Mouse (Mus musculus) CH12.LX (cell line): ENCODE measurements around the gene Cxcl1. TPM values are rescaled to one million over a fixed set of nuclear protein-coding genes. Genes with fewer than 3 reads are reported as not detected.
A peak's percentile ranks its signal among the peaks of the same experiment; 100 is the strongest.

Experiments used
- DNase-seq: peaks from one replicate; pipeline ENCODE4 v3.0.0-alpha.2; 2013; ENCODE audit errors: extremely low read depth
- H3K27ac ChIP-seq: 2 replicates; pipeline ENCODE4 v1.5.1; 2012; ENCODE audit warnings: low read depth, mild to moderate bottlenecking, control low read depth, moderate library complexity; ENCODE audit not compliant: insufficient read depth
- H3K27me3 ChIP-seq: replicated peaks from 2 replicates; pipeline ENCODE3; 2012; ENCODE audit warnings: inconsistent platforms
- H3K36me3 ChIP-seq, 2 experiments: replicated peaks in 1 of 2; 2 replicates each; pipeline versions ENCODE3 to v1.6.1; 2012; ENCODE audit warnings: inconsistent platforms in 1 of 2, low read length in 1 of 2, mild to moderate bottlenecking in 1 of 2, mixed read lengths in 1 of 2, moderate library complexity in 1 of 2; ENCODE audit not compliant: control insufficient read depth in 1 of 2, insufficient read depth in 1 of 2
- H3K4me1 ChIP-seq, 2 experiments: 2 replicates each; pipeline ENCODE4 v1.6.1; 2012; ENCODE audit warnings: inconsistent platforms in 1 of 2, moderate library complexity in 1 of 2; ENCODE audit not compliant: insufficient read depth in 2 of 2, control insufficient read depth in 1 of 2
- H3K4me2 ChIP-seq: 2 replicates; pipeline ENCODE4 v1.6.1; 2012; ENCODE audit warnings: low read depth, mild to moderate bottlenecking, control low read depth; ENCODE audit not compliant: poor library complexity, insufficient read depth, severe bottlenecking
- H3K4me3 ChIP-seq, 3 experiments: fragments of 150-350 bp in 1 of 3; sonication (generic) in 1 of 3; replicated peaks in 1 of 3; 2 replicates each; pipeline versions ENCODE3 to v1.5.1; 2011 to 2012; ENCODE audit warnings: low read depth in 2 of 3, low read length in 2 of 3, mild to moderate bottlenecking in 2 of 3, moderate library complexity in 2 of 3, control low read depth in 1 of 3, improper control_type of control experiment in 1 of 3, inconsistent platforms in 1 of 3, mixed read lengths in 1 of 3; ENCODE audit not compliant: poor library complexity in 1 of 3
- H3K79me2 ChIP-seq: replicated peaks from 2 replicates; pipeline ENCODE4 v1.6.1; 2012; ENCODE audit warnings: mild to moderate bottlenecking, moderate library complexity; ENCODE audit not compliant: control insufficient read depth, poor library complexity, insufficient read depth, severe bottlenecking; ENCODE audit errors: extremely low read depth
- H3K9ac ChIP-seq: 2 replicates; pipeline ENCODE4 v1.6.1; 2012; ENCODE audit warnings: low read depth, mild to moderate bottlenecking, control low read depth, moderate library complexity; ENCODE audit not compliant: insufficient read depth
- H3K9me3 ChIP-seq: replicated peaks from 2 replicates; pipeline ENCODE3; 2012; ENCODE audit warnings: low read length, inconsistent platforms, mixed read lengths
- CHD1 ChIP-seq: IDR thresholded peaks from 2 replicates; pipeline ENCODE4 v1.6.1; 2012; ENCODE audit warnings: low read depth, low read length, improper control_type of control experiment, inconsistent platforms
- CHD2 ChIP-seq: IDR thresholded peaks from 2 replicates; pipeline ENCODE4 v1.6.1; 2011; ENCODE audit warnings: low read length, improper control_type of control experiment
- E2F4 ChIP-seq: IDR thresholded peaks from 2 replicates; pipeline ENCODE4 v1.6.1; 2011; ENCODE audit warnings: low read depth, low read length, improper control_type of control experiment; ENCODE audit not compliant: insufficient replicate concordance
- GABPA ChIP-seq: IDR thresholded peaks from 2 replicates; pipeline ENCODE4 v1.6.1; 2012; ENCODE audit warnings: low read depth, low read length, improper control_type of control experiment, inconsistent platforms; ENCODE audit not compliant: insufficient replicate concordance
- HCFC1 ChIP-seq: IDR thresholded peaks from 2 replicates; pipeline ENCODE4 v1.6.1; 2012; ENCODE audit warnings: low read depth, mild to moderate bottlenecking, inconsistent platforms, low read length, improper control_type of control experiment
- IRF4 ChIP-seq: IDR thresholded peaks from 2 replicates; pipeline ENCODE4 v1.6.1; 2014; ENCODE audit warnings: low read depth, mild to moderate bottlenecking, inconsistent platforms, low read length, improper control_type of control experiment
- MAFK ChIP-seq: IDR thresholded peaks from 2 replicates; pipeline ENCODE4 v1.6.1; 2011; ENCODE audit warnings: low read length, improper control_type of control experiment; ENCODE audit not compliant: insufficient replicate concordance
- MAX ChIP-seq: IDR thresholded peaks from 2 replicates; pipeline ENCODE4 v1.6.1; 2011; ENCODE audit warnings: low read length, improper control_type of control experiment
- MAZ ChIP-seq: IDR thresholded peaks from 2 replicates; pipeline ENCODE4 v1.6.1; 2012; ENCODE audit warnings: low read depth, mild to moderate bottlenecking, inconsistent platforms, low read length, improper control_type of control experiment, moderate library complexity
- MYC ChIP-seq: IDR thresholded peaks from 2 replicates; pipeline ENCODE4 v1.6.1; 2011; ENCODE audit warnings: low read depth, mild to moderate bottlenecking, improper control_type of control experiment, low read length
- POLR2A ChIP-seq: IDR thresholded peaks from 2 replicates; pipeline ENCODE4 v1.6.1; 2011; ENCODE audit warnings: low read depth, mild to moderate bottlenecking, improper control_type of control experiment, low read length
- RCOR1 ChIP-seq: conservative IDR thresholded peaks from 2 replicates; pipeline ENCODE4 v1.6.1; 2012; ENCODE audit warnings: low read depth, mild to moderate bottlenecking, inconsistent platforms, low read length, improper control_type of control experiment
- SIN3A ChIP-seq: IDR thresholded peaks from 2 replicates; pipeline ENCODE4 v1.6.1; 2012; ENCODE audit warnings: low read length, improper control_type of control experiment, inconsistent platforms
- UBTF ChIP-seq: IDR thresholded peaks from 2 replicates; pipeline ENCODE4 v1.6.1; 2012; ENCODE audit warnings: low read depth, mild to moderate bottlenecking, inconsistent platforms, low read length, improper control_type of control experiment, moderate library complexity
- ZC3H11A ChIP-seq: IDR thresholded peaks from 2 replicates; pipeline ENCODE4 v1.6.1; 2012; ENCODE audit warnings: low read depth, mild to moderate bottlenecking, inconsistent platforms, low read length, improper control_type of control experiment
- ZMIZ1 ChIP-seq: IDR thresholded peaks from 2 replicates; pipeline ENCODE4 v1.6.1; 2012; ENCODE audit warnings: low read depth, mild to moderate bottlenecking, inconsistent platforms, low read length, improper control_type of control experiment
- dilution Hi-C: fragments of 300-500 bp; cut with MboI; formaldehyde crosslinking; loops from 2 replicates; pipeline ENCODE4 v1.14.3; 2020; ENCODE audit warnings: low sequenced_read_pairs; ENCODE audit not compliant: extremely low pct_unique_long_range_greater_than_20kb, extremely low pct_ligation_motif_present
- in situ Hi-C: fragments of 300-500 bp; cut with MboI; formaldehyde crosslinking; loops from 3 replicates; pipeline ENCODE4 v1.14.3; 2019; ENCODE audit warnings: low sequenced_read_pairs, low pct_ligation_motif_present, low pct_unique_long_range_greater_than_20kb, mixed read lengths
- polyA plus RNA-seq: library from polyadenylated mRNA; unstranded; fragments of >175 nt; gene quantifications from 2 replicates; pipeline ENCODE4 v1.2.1, GENCODE M21; 2012; ENCODE audit warnings: low read depth; ENCODE audit not compliant: insufficient read length
- total RNA-seq, 2 experiments: library from RNA; depleted of rRNA; stranded (reverse); fragments of 300-350 nt in 1 of 2; fragments of >200 nt in 1 of 2; gene quantifications; 2 replicates each; pipeline ENCODE4 v1.2.3; 2012 to 2014

Gene Cxcl1
- total and polyA plus RNA-seq, 3 experiments = not detected

GRCm38 (mm10) chr5:90931911-90932310, 40.9 kb downstream of the Cxcl1 start:
- no peaks in the 10 kb centered on the region for H3K27me3 ChIP-seq
- H3K27ac ChIP-seq = no peak overlapping the region
- peak overlapping the region; percentile 38 to 67 (median 57) for H3K4me3 ChIP-seq
- H3K9ac ChIP-seq = peak overlapping the region; percentile 63; the same call in 1 of the 2 replicates
- H3K36me3 ChIP-seq = no peaks in the 10 kb centered on the region
- H3K9me3 ChIP-seq = no peaks in the 10 kb centered on the region
- peak overlapping the region; percentile 67 for H3K4me2 ChIP-seq
- no peaks in the 10 kb centered on the region for H3K79me2 ChIP-seq
- dilution Hi-C loops = no loop called here
- TF ChIP-seq GABPA (no peak), MAZ (no peak), MAX (no peak), E2F4 (no peak), UBTF (no peak), RCOR1 (no peak), ZMIZ1 (no peak), CHD1 (no peak), ZC3H11A (no peak), HCFC1 (no peak), MYC (no peak), MAFK (no peak), POLR2A (no peak), IRF4 (no peak)
- TF ChIP-seq, all 38 proteins: peak for 0
- peaks cover 0 to 13% of the 10 kb centered on the region in 2 experiments; a peak in 2 of 4 replicates for H3K4me1 ChIP-seq
- in situ Hi-C loops = no loop called here
- DNase-seq = no peak

GRCm38 (mm10) chr5:90936706-90937105, 45.7 kb downstream of the Cxcl1 start:
- in situ Hi-C loops = no loop called here
- Histone ChIP-seq H3K36me3 (no peaks in the 10 kb centered on the region), H3K4me2 (no peak overlapping the region), H3K4me1 (peaks cover 0 to 30% of the 10 kb centered on the region in 2 experiments; a peak in 2 of 4 replicates), H3K9ac (no peak overlapping the region), H3K27me3 (no peaks in the 10 kb centered on the region), H3K27ac (no peak overlapping the region), H3K79me2 (no peaks in the 10 kb centered on the region), H3K4me3 (no peak overlapping the region), H3K9me3 (no peaks in the 10 kb centered on the region)
- dilution Hi-C loops = no loop called here
- DNase-seq = no peak
- TF ChIP-seq CHD2 (no peak), SIN3A (no peak), RCOR1 (no peak), POLR2A (no peak), HCFC1 (no peak)

Other genes starting within 250 kb of the Cxcl1 start
- not detected in 2 replicates for gene Cxcl5, start 131.9 kb upstream of the Cxcl1 start, total RNA-seq (2012; rRNA removed)
- gene Cxcl5, start 131.9 kb upstream of the Cxcl1 start, total RNA-seq (2014; rRNA removed) = not detected in 2 replicates
- not detected in 2 replicates for gene Cxcl5, start 131.9 kb upstream of the Cxcl1 start, polyA plus RNA-seq
- gene Ppbp, start 122.7 kb upstream of the Cxcl1 start, total RNA-seq (2012; rRNA removed) = not detected in 2 replicates
- gene Ppbp, start 122.7 kb upstream of the Cxcl1 start, total RNA-seq (2014; rRNA removed) = not detected in 2 replicates
- gene Ppbp, start 122.7 kb upstream of the Cxcl1 start, polyA plus RNA-seq = not detected in 2 replicates
- gene Pf4, start 118.8 kb upstream of the Cxcl1 start, total RNA-seq (2012; rRNA removed) = not detected in 2 replicates
- not detected in 2 replicates for gene Pf4, start 118.8 kb upstream of the Cxcl1 start, total RNA-seq (2014; rRNA removed)
- not detected in 2 replicates for gene Pf4, start 118.8 kb upstream of the Cxcl1 start, polyA plus RNA-seq
- gene Cxcl3, start 105.1 kb upstream of the Cxcl1 start, total RNA-seq (2012; rRNA removed) = not detected in 2 replicates
- gene Cxcl3, start 105.1 kb upstream of the Cxcl1 start, total RNA-seq (2014; rRNA removed) = not detected in 2 replicates
- gene Cxcl3, start 105.1 kb upstream of the Cxcl1 start, polyA plus RNA-seq = not detected in 2 replicates
- gene Cxcl15, start 96.7 kb upstream of the Cxcl1 start, total RNA-seq (2012; rRNA removed) = not detected in 2 replicates
- gene Cxcl15, start 96.7 kb upstream of the Cxcl1 start, total RNA-seq (2014; rRNA removed) = not detected in 2 replicates
- not detected in 2 replicates for gene Cxcl15, start 96.7 kb upstream of the Cxcl1 start, polyA plus RNA-seq
- gene Cxcl2, start 12.6 kb downstream of the Cxcl1 start, total RNA-seq (2012; rRNA removed) = 0.47 TPM in 1 of 2 replicates, not detected in the other
- gene Cxcl2, start 12.6 kb downstream of the Cxcl1 start, total RNA-seq (2014; rRNA removed) = 0.21 and 0.22 TPM in 2 replicates
- not detected in 2 replicates for gene Cxcl2, start 12.6 kb downstream of the Cxcl1 start, polyA plus RNA-seq
- 1.2 and 1.7 TPM in 2 replicates for gene Mthfd2l, start 39.9 kb downstream of the Cxcl1 start, total RNA-seq (2012; rRNA removed)
- gene Mthfd2l, start 39.9 kb downstream of the Cxcl1 start, total RNA-seq (2014; rRNA removed) = 5.5 and 5.7 TPM in 2 replicates
- gene Mthfd2l, start 39.9 kb downstream of the Cxcl1 start, polyA plus RNA-seq = 2.3 and 3.7 TPM in 2 replicates
- not detected in 2 replicates for gene Epgn, start 136.2 kb downstream of the Cxcl1 start, total RNA-seq (2012; rRNA removed)
- gene Epgn, start 136.2 kb downstream of the Cxcl1 start, total RNA-seq (2014; rRNA removed) = not detected in 2 replicates
- gene Epgn, start 136.2 kb downstream of the Cxcl1 start, polyA plus RNA-seq = not detected in 2 replicates
- gene Ereg, start 183.4 kb downstream of the Cxcl1 start, total RNA-seq (2012; rRNA removed) = not detected in 2 replicates
- not detected in 2 replicates for gene Ereg, start 183.4 kb downstream of the Cxcl1 start, total RNA-seq (2014; rRNA removed)
- gene Ereg, start 183.4 kb downstream of the Cxcl1 start, polyA plus RNA-seq = not detected in 2 replicates
- gene Areg, start 248.4 kb downstream of the Cxcl1 start, total RNA-seq (2012; rRNA removed) = not detected in 2 replicates
- not detected in 2 replicates for gene Areg, start 248.4 kb downstream of the Cxcl1 start, total RNA-seq (2014; rRNA removed)
- gene Areg, start 248.4 kb downstream of the Cxcl1 start, polyA plus RNA-seq = not detected in 2 replicates